Mouse (Mus musculus) C2C12 (cell line): ENCODE results near the gene 4930402F06Rik. TPM values are rescaled to one million over a fixed set of nuclear protein-coding genes. Genes with fewer than 3 reads are reported as not detected.

ENCODE experiments used
- H3K27me3 ChIP-seq: one replicate; pipeline ENCODE4 v1.6.1; 2011; ENCODE audit not compliant: control insufficient read depth, insufficient read depth, insufficient read length
- H3K36me3 ChIP-seq: one replicate; pipeline ENCODE4 v1.6.1; 2011; ENCODE audit not compliant: control insufficient read depth, insufficient read depth
- H3K4me3 ChIP-seq: one replicate; pipeline ENCODE4 v1.5.1; 2011; ENCODE audit warnings: mild to moderate bottlenecking, control low read depth; ENCODE audit not compliant: poor library complexity, insufficient read depth, severe bottlenecking
- H3K79me2 ChIP-seq: one replicate; pipeline ENCODE4 v1.6.1; 2011; ENCODE audit not compliant: control insufficient read depth, insufficient read depth
- H3K79me3 ChIP-seq: one replicate; pipeline ENCODE4 v1.6.1; 2011; ENCODE audit warnings: low read depth, control low read depth
- H3ac ChIP-seq: one replicate; pipeline ENCODE3; 2011; ENCODE audit warnings: low read depth; ENCODE audit not compliant: control insufficient read depth, insufficient read length
- CEBPB ChIP-seq: IDR thresholded peaks from one replicate; pipeline ENCODE4 v1.6.1; 2011; ENCODE audit warnings: low read depth, mild to moderate bottlenecking, control low read depth, moderate library complexity
- CTCF ChIP-seq: IDR thresholded peaks from one replicate; pipeline ENCODE4 v1.5.1; 2011; ENCODE audit not compliant: control insufficient read depth, insufficient read depth, insufficient read length
- FOSL1 ChIP-seq: IDR thresholded peaks from one replicate; pipeline ENCODE4 v1.8.0; 2011; ENCODE audit warnings: mild to moderate bottlenecking, low read length; ENCODE audit not compliant: poor library complexity, insufficient read depth, severe bottlenecking
- MAX ChIP-seq: IDR thresholded peaks from one replicate; pipeline ENCODE4 v1.6.1; 2011; ENCODE audit warnings: mild to moderate bottlenecking, control low read depth
- MYOD1 ChIP-seq: IDR thresholded peaks from one replicate; pipeline ENCODE4 v1.6.1; 2011; ENCODE audit warnings: low read depth; ENCODE audit not compliant: control insufficient read depth, insufficient read length
- MYOG ChIP-seq: IDR thresholded peaks from one replicate; pipeline ENCODE4 v1.6.1; 2011; ENCODE audit not compliant: control insufficient read depth, insufficient read length; ENCODE audit errors: extremely low read depth
- USF1 ChIP-seq: IDR thresholded peaks from one replicate; pipeline ENCODE4 v1.6.1; 2011; ENCODE audit warnings: low read depth, mild to moderate bottlenecking, control low read depth, moderate library complexity
- polyA plus RNA-seq: library from polyadenylated mRNA; unstranded; fragments of >200 nt; fragmentation: generic; extraction: Trizol; gene quantifications from one replicate; pipeline ENCODE4 v1.2.1, GENCODE M21; 2012; ENCODE audit warnings: missing spikeins

4930402F06Rik gene
- polyA plus RNA-seq, 1 experiment = not detected

GRCm38 (mm10) chr2:35407266-35407665 is 10.3 kb upstream of the 4930402F06Rik start:
- TF ChIP-seq CTCF (no peak), CEBPB (no peak), MYOD1 (no peak), MYOG (no peak), MAX (no peak), FOSL1 (no peak), USF1 (no peak)
- Histone ChIP-seq H3K79me3 (no peaks in the 10 kb centered on the region), H3ac (no peak overlapping the region), H3K36me3 (peaks cover 28% of the 10 kb centered on the region), H3K4me3 (no peak overlapping the region), H3K79me2 (no peaks in the 10 kb centered on the region), H3K27me3 (no peaks in the 10 kb centered on the region)

GRCm38 (mm10) chr2:35406611-35407010 is 9.6 kb upstream of the 4930402F06Rik start:
- Histone ChIP-seq H3K79me3 (no peaks in the 10 kb centered on the region), H3ac (no peak overlapping the region), H3K27me3 (no peaks in the 10 kb centered on the region), H3K36me3 (peaks cover 28% of the 10 kb centered on the region), H3K79me2 (no peaks in the 10 kb centered on the region), H3K4me3 (no peak overlapping the region)
- TF ChIP-seq CEBPB (no peak), MYOG (no peak), MYOD1 (no peak), FOSL1 (no peak), USF1 (no peak), MAX (no peak), CTCF (no peak)

- no peaks in the 10 kb centered on the region for H3K79me3 ChIP-seq
- no peak for TF ChIP-seq FOSL1
- no peak for TF ChIP-seq MAX
- no peak for TF ChIP-seq USF1
- TF ChIP-seq MYOD1 = no peak
- no peak for TF ChIP-seq MYOG
- no peak for TF ChIP-seq CTCF
- no peak for TF ChIP-seq CEBPB
- H3K4me3 ChIP-seq = no peak overlapping the region
- no peaks in the 10 kb centered on the region for H3K27me3 ChIP-seq
- H3K36me3 ChIP-seq = peaks cover 20% of the 10 kb centered on the region
- no peak overlapping the region for H3ac ChIP-seq
- no peaks in the 10 kb centered on the region for H3K79me2 ChIP-seq
These were observed 5.4 kb upstream of the 4930402F06Rik start for GRCm38 (mm10) chr2:35402391-35402790.

GRCm38 (mm10) chr2:35400739-35401138 is 3.8 kb upstream of the 4930402F06Rik start:
- Histone ChIP-seq H3K36me3 (peaks cover 8% of the 10 kb centered on the region), H3K4me3 (no peak overlapping the region), H3K79me3 (no peaks in the 10 kb centered on the region), H3ac (no peak overlapping the region), H3K79me2 (no peaks in the 10 kb centered on the region), H3K27me3 (no peaks in the 10 kb centered on the region)
- no peak for TF ChIP-seq MAX

GRCm38 (mm10) chr2:35398184-35398828 is 1.3 kb upstream of the 4930402F06Rik start:
- Histone ChIP-seq H3K36me3 (peaks cover 4% of the 10 kb centered on the region), H3K79me3 (no peaks in the 10 kb centered on the region), H3ac (no peak overlapping the region), H3K27me3 (no peaks in the 10 kb centered on the region), H3K79me2 (no peaks in the 10 kb centered on the region), H3K4me3 (no peak overlapping the region)
- TF ChIP-seq FOSL1 (no peak), MYOD1 (no peak), USF1 (no peak), CTCF (no peak), MAX (no peak), CEBPB (no peak), MYOG (no peak)

GRCm38 (mm10) chr2:35397590-35398173 is 707 bp upstream of the 4930402F06Rik start:
- TF ChIP-seq MYOG (no peak), CTCF (peak; percentile 35)

More at GRCm38 (mm10) chr2:35397590-35398173, 707 bp upstream of the 4930402F06Rik start:
- Histone ChIP-seq H3K27me3 (no peaks in the 10 kb centered on the region), H3K4me3 (no peak overlapping the region), H3ac (no peak overlapping the region), H3K79me2 (no peaks in the 10 kb centered on the region), H3K36me3 (no peaks in the 10 kb centered on the region), H3K79me3 (no peaks in the 10 kb centered on the region)
